Mouse (Mus musculus): ENCODE measurements at regions not wholly inside any gene's neighbourhood (a gene's known extent, or its start where the extent isn't known, plus 50 kb on each side); places are given as distances from the start of the nearest gene placed in this dataset.
A peak's percentile ranks its signal among the peaks of the same experiment; 100 is the strongest.
"Not testable (repeated sequence)": the region's sequence is repeated elsewhere in the genome, so short reads cannot be mapped to it uniquely, and the experiment has no call there.

DNA sequence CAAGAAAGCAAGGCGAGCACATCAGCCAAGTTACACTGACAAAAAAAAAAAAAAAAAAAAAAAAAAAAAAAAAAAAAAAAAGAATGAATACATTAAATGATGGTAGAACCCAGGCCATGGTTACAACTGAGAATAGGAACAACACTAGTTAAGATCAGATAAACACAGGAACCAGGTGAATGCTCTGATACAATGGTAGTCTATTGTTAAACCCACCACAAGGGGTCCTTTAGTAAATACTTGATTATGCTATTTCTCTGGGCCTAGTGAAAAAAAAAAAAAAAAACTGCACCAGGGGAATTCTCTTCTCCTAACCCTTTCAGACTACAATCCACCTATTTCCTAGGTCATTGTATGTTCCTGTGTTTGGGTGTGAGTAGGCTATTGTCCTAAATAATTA, 2289.7 kb downstream of the Cntnap5b start:
- Histone ChIP-seq H3K9ac (ENCODE audit: low read depth, low read length) (no peak overlapping the region), H3K4me2 (replicated peaks; ENCODE audit: low read depth, low read length) (no peak overlapping the region), H3K4me1 (replicated peaks; ENCODE audit: control insufficient read depth, insufficient read depth, low read length) (no peaks in the 10 kb centered on the region), H3K36me3 (ENCODE audit: control insufficient read depth, insufficient read depth, low read length) (no peaks in the 10 kb centered on the region), H3K27ac (ENCODE audit: low read depth, low read length) (no peak overlapping the region), H3K27me3 (ENCODE audit: control insufficient read depth, insufficient read depth, low read length) (no peaks in the 10 kb centered on the region), H3K4me3 (ENCODE audit: low read depth, low read length) (no peak overlapping the region), H3K9me3 (ENCODE audit: control insufficient read depth, low read length) (no peaks in the 10 kb centered on the region)
- ATAC-seq (ENCODE audit: low FRiP score) (no peak), DNase-seq (ENCODE audit: low spot score) (no peak)
- 92% methylated on average over 1 of the region's 1 CpGs for WGBS

GRCm38 (mm10) chr1:102105658-102106057, 2333.1 kb downstream of the Cntnap5b start:
- H3K36me3 ChIP-seq (ENCODE audit: control insufficient read depth, insufficient read depth, low read length) = no peaks in the 10 kb centered on the region
- no peaks in the 10 kb centered on the region for H3K9me3 ChIP-seq (ENCODE audit: control insufficient read depth, low read length)
- no peak overlapping the region for H3K4me3 ChIP-seq (ENCODE audit: low read depth, low read length)
- no peak overlapping the region for H3K27ac ChIP-seq (ENCODE audit: low read depth, low read length)
- DNase-seq (ENCODE audit: low spot score) = no peak
- ATAC-seq (ENCODE audit: low FRiP score) = no peak
- no peaks in the 10 kb centered on the region for H3K4me1 ChIP-seq (replicated peaks; ENCODE audit: control insufficient read depth, insufficient read depth, low read length)
- H3K4me2 ChIP-seq (replicated peaks; ENCODE audit: low read depth, low read length) = no peak overlapping the region
- H3K27me3 ChIP-seq (ENCODE audit: control insufficient read depth, insufficient read depth, low read length) = no peaks in the 10 kb centered on the region
- WGBS = 93% methylated on average over 2 of the region's 2 CpGs
- H3K9ac ChIP-seq (ENCODE audit: low read depth, low read length) = no peak overlapping the region

DNA sequence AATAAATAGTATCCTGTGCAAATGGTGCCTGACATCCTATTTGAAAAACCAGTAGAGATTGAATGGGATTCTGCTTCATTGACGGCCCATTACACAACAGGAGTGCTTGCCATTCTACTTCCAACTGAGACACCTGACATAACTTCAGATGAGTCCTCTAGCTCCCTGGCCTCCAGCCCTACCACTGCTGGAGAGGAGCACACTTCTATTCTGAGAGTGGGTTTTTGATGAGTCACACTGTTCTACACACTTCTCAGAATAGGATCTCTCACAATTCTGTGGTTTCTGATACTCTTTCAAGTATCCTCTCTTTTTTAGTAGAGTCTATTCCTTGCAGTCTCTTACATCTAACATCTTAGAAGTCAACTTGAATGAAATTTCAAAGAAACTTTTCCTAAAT, 2366.5 kb downstream of the Cntnap5b start:
- ATAC-seq (ENCODE audit: low FRiP score) (no peak), DNase-seq (ENCODE audit: low spot score) (no peak)
- H3K27me3 ChIP-seq (ENCODE audit: control insufficient read depth, insufficient read depth, low read length) = no peaks in the 10 kb centered on the region
- no peaks in the 10 kb centered on the region for H3K4me1 ChIP-seq (replicated peaks; ENCODE audit: control insufficient read depth, insufficient read depth, low read length)
- 77% methylated on average over 1 of the region's 1 CpGs for WGBS
- H3K4me3 ChIP-seq (ENCODE audit: low read depth, low read length) = no peak overlapping the region
- H3K4me2 ChIP-seq (replicated peaks; ENCODE audit: low read depth, low read length) = no peak overlapping the region
- no peak overlapping the region for H3K27ac ChIP-seq (ENCODE audit: low read depth, low read length)
- H3K9ac ChIP-seq (ENCODE audit: low read depth, low read length) = no peak overlapping the region
- H3K36me3 ChIP-seq (ENCODE audit: control insufficient read depth, insufficient read depth, low read length) = no peaks in the 10 kb centered on the region
- no peaks in the 10 kb centered on the region for H3K9me3 ChIP-seq (ENCODE audit: control insufficient read depth, low read length)

GRCm38 (mm10) chr1:102146368-102146767, 2373.8 kb downstream of the Cntnap5b start:
- H3K4me2 ChIP-seq (replicated peaks; ENCODE audit: low read depth, low read length) = no peak overlapping the region
- H3K9me3 ChIP-seq (ENCODE audit: control insufficient read depth, low read length) = no peaks in the 10 kb centered on the region
- no peak overlapping the region for H3K4me3 ChIP-seq (ENCODE audit: low read depth, low read length)
- no peaks in the 10 kb centered on the region for H3K4me1 ChIP-seq (replicated peaks; ENCODE audit: control insufficient read depth, insufficient read depth, low read length)
- H3K27me3 ChIP-seq (ENCODE audit: control insufficient read depth, insufficient read depth, low read length) = no peaks in the 10 kb centered on the region
- 88% methylated on average over 3 of the region's 3 CpGs for WGBS
- no peak overlapping the region for H3K9ac ChIP-seq (ENCODE audit: low read depth, low read length)
- no peak overlapping the region for H3K27ac ChIP-seq (ENCODE audit: low read depth, low read length)
- no peak for ATAC-seq (ENCODE audit: low FRiP score)
- H3K36me3 ChIP-seq (ENCODE audit: control insufficient read depth, insufficient read depth, low read length) = no peaks in the 10 kb centered on the region
- no peak for DNase-seq (ENCODE audit: low spot score)

DNA sequence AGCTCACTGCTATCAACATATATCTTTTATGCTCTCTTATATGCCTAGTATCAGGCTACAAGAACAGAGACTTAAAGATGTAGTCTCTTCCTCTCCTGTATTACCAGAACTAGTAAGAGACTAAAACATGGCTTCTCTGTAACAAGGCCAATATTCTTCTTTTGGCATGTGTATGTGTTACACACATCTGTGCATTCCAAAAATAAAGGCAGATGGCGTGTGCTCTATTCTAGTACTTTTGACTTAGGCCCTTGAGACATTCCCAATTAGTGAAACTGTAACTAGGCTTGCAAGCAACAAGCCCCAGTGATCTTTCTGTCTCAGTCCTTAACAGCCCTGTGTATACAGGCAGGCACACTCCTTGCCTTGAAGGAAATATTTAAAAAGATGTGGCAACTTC, 2394.1 kb downstream of the Cntnap5b start:
- no peak overlapping the region for H3K9ac ChIP-seq (ENCODE audit: low read depth, low read length)
- no peak for DNase-seq (ENCODE audit: low spot score)
- WGBS = 78% methylated on average over 1 of the region's 1 CpGs
- H3K9me3 ChIP-seq (ENCODE audit: control insufficient read depth, low read length) = no peaks in the 10 kb centered on the region
- no peaks in the 10 kb centered on the region for H3K4me1 ChIP-seq (replicated peaks; ENCODE audit: control insufficient read depth, insufficient read depth, low read length)
- no peak overlapping the region for H3K4me2 ChIP-seq (replicated peaks; ENCODE audit: low read depth, low read length)
- no peak overlapping the region for H3K4me3 ChIP-seq (ENCODE audit: low read depth, low read length)
- no peak for ATAC-seq (ENCODE audit: low FRiP score)
- H3K27ac ChIP-seq (ENCODE audit: low read depth, low read length) = no peak overlapping the region
- H3K36me3 ChIP-seq (ENCODE audit: control insufficient read depth, insufficient read depth, low read length) = no peaks in the 10 kb centered on the region
- H3K27me3 ChIP-seq (ENCODE audit: control insufficient read depth, insufficient read depth, low read length) = no peaks in the 10 kb centered on the region

DNA sequence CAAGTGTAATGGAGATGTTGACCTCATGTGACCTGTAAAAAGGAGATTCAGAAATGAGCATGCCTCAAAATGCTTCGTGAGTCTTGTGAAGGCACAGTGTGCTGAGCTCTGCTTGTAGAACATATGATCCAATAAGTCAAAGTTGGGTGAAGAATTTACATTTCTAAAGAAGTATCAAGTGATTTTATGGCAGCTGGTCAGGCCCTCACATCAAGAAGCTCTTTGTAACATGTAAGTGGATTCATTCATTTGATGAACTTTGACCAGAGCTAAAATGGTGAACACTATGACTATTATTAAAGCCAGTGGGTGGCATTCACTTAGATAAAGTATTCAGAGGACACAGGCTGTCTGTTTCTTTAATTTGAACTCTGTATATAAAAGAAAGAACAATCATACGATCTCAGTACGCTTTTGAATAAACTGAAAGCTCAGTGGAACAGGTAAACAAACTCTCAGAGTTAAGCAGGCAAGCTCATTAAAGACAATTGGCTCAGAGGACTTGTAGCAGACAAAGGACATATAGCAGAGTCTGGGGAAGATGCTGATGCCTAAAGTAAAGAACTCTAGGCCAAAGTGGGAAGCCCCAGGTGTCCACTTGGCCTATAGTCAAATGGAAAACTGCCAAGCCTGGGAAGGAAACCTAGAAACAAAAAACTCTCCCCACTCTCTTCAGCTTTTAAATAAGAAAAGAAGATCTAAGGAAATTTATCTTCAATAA, 2398.2 kb downstream of the Cntnap5b start:
- DNase-seq (ENCODE audit: low spot score) (peak; percentile 16), ATAC-seq (ENCODE audit: low FRiP score) (peak; percentile 75)
- no peak overlapping the region for H3K4me3 ChIP-seq (ENCODE audit: low read depth, low read length)
- H3K4me2 ChIP-seq (replicated peaks; ENCODE audit: low read depth, low read length) = no peak overlapping the region
- no peaks in the 10 kb centered on the region for H3K9me3 ChIP-seq (ENCODE audit: control insufficient read depth, low read length)
- 32% methylated on average over 3 of the region's 3 CpGs for WGBS
- H3K27ac ChIP-seq (ENCODE audit: low read depth, low read length) = no peak overlapping the region
- no peaks in the 10 kb centered on the region for H3K4me1 ChIP-seq (replicated peaks; ENCODE audit: control insufficient read depth, insufficient read depth, low read length)
- no peaks in the 10 kb centered on the region for H3K36me3 ChIP-seq (ENCODE audit: control insufficient read depth, insufficient read depth, low read length)
- H3K9ac ChIP-seq (ENCODE audit: low read depth, low read length) = no peak overlapping the region
- H3K27me3 ChIP-seq (ENCODE audit: control insufficient read depth, insufficient read depth, low read length) = no peaks in the 10 kb centered on the region

DNA sequence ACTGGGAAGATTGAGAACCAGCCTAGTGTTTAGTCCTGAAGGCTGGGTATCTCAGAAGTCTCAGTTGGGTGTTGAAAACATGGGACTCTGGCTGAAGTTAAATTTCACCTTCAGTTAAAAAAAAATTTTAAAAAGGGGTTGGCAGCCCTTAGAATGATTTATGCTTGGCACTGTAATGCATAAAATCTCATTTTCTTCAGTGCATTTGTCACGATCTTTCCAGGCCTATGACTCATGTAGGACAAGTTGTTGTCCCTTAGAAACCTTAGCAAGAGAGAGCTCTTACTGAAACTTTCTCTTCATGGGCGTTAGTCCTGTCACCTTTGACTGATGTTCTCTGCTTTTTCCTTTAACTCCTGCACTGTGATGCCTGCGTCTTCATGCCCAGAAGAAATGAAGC, 2413.4 kb downstream of the Cntnap5b start:
- Histone ChIP-seq H3K36me3 (ENCODE audit: control insufficient read depth, insufficient read depth, low read length) (no peaks in the 10 kb centered on the region), H3K4me3 (ENCODE audit: low read depth, low read length) (no peak overlapping the region), H3K9ac (ENCODE audit: low read depth, low read length) (no peak overlapping the region), H3K4me2 (replicated peaks; ENCODE audit: low read depth, low read length) (no peak overlapping the region), H3K9me3 (ENCODE audit: control insufficient read depth, low read length) (no peaks in the 10 kb centered on the region), H3K4me1 (replicated peaks; ENCODE audit: control insufficient read depth, insufficient read depth, low read length) (no peaks in the 10 kb centered on the region), H3K27ac (ENCODE audit: low read depth, low read length) (no peak overlapping the region), H3K27me3 (ENCODE audit: control insufficient read depth, insufficient read depth, low read length) (no peaks in the 10 kb centered on the region)
- ATAC-seq (ENCODE audit: low FRiP score) (no peak), DNase-seq (ENCODE audit: low spot score) (no peak)
- 49% methylated on average over 3 of the region's 3 CpGs for WGBS

- no peak for DNase-seq (ENCODE audit: low spot score)
- Histone ChIP-seq H3K9ac (ENCODE audit: low read depth, low read length) (no peak overlapping the region), H3K27me3 (ENCODE audit: control insufficient read depth, insufficient read depth, low read length) (no peaks in the 10 kb centered on the region), H3K9me3 (ENCODE audit: control insufficient read depth, low read length) (no peaks in the 10 kb centered on the region), H3K27ac (ENCODE audit: low read depth, low read length) (no peak overlapping the region), H3K4me3 (ENCODE audit: low read depth, low read length) (no peak overlapping the region), H3K4me2 (replicated peaks; ENCODE audit: low read depth, low read length) (no peak overlapping the region), H3K4me1 (replicated peaks; ENCODE audit: control insufficient read depth, insufficient read depth, low read length) (no peaks in the 10 kb centered on the region), H3K36me3 (ENCODE audit: control insufficient read depth, insufficient read depth, low read length) (no peaks in the 10 kb centered on the region)
- WGBS = 92% methylated on average over 3 of the region's 3 CpGs
- ATAC-seq (ENCODE audit: low FRiP score) = no peak
Measured at GRCm38 (mm10) chr1:102235473-102235872, 2462.9 kb downstream of the Cntnap5b start.

GRCm38 (mm10) chr1:102263126-102263860, 2490.7 kb downstream of the Cntnap5b start:
- not testable (repeated sequence) for H3K36me3 ChIP-seq (ENCODE audit: control insufficient read depth, insufficient read depth, low read length); H3K27me3 ChIP-seq (ENCODE audit: control insufficient read depth, insufficient read depth, low read length); H3K9ac ChIP-seq (ENCODE audit: low read depth, low read length); H3K4me3 ChIP-seq (ENCODE audit: low read depth, low read length); DNase-seq (ENCODE audit: low spot score); H3K4me1 ChIP-seq (replicated peaks; ENCODE audit: control insufficient read depth, insufficient read depth, low read length); H3K27ac ChIP-seq (ENCODE audit: low read depth, low read length); H3K9me3 ChIP-seq (ENCODE audit: control insufficient read depth, low read length); H3K4me2 ChIP-seq (replicated peaks; ENCODE audit: low read depth, low read length); ATAC-seq (ENCODE audit: low FRiP score)
- WGBS = 92% methylated on average over 5 of the region's 5 CpGs

Data from hindbrain, embryonic 11.5 days (tissue).